Mouse (Mus musculus) gastrocnemius, postnatal 25 days (tissue): ENCODE results near the gene Gm13306. TPM values are rescaled to one million over a fixed set of nuclear protein-coding genes. Genes with fewer than 3 reads are reported as not detected.
"Not testable (repeated sequence)": the region's sequence is repeated elsewhere in the genome, so short reads cannot be mapped to it uniquely, and the experiment has no call there.

ENCODE experiments used
- DNase-seq: peaks from one replicate; pipeline ENCODE4 v3.0.0; 2022
- long read RNA-seq, 2 experiments: library from polyadenylated mRNA; stranded (forward); transcript quantifications; one replicate each; pipeline ENCODE4 v2.0.0; 2021
- total RNA-seq, 2 experiments: library from RNA; stranded (reverse); gene quantifications; 1 replicate in 1 of 2; 2 replicates in 1 of 2; pipeline ENCODE4 v1.2.3; 2021

The Gm13306 gene
- 1 to 10 TPM in 1 of 2 experiments, not detected in 1; 1.1 TPM for total RNA-seq
- long read RNA-seq, experiment 1, partial matches to known transcripts, result 1 of 2 reads
- long read RNA-seq, experiment 1, other reads (novel, unspliced or antisense), result 1 of 2 reads
- long read RNA-seq, experiment 2, partial matches to known transcripts, result 0 of 1 reads
- long read RNA-seq, experiment 2, other reads (novel, unspliced or antisense), result 1 of 1 reads

- DNase-seq, result not testable (repeated sequence)
These were observed at the start of gene Gm13306 for GRCm38 (mm10) chr4:42153136-42153535. Gene Gm13306 (plus strand): TSS chr4:42153436.

GRCm38 (mm10) chr4:42114517-42114916 lies 38.7 kb upstream of the Gm13306 start, which contains the start of gene Gm13304:
Gene Gm13304 (plus strand): TSS chr4:42114817.
- not testable (repeated sequence) for DNase-seq

- DNase-seq, result not testable (repeated sequence)
These were observed 15.3 kb downstream of the Gm13306 start, which contains the start of gene Gm13305 for GRCm38 (mm10) chr4:42168503-42168902. Gene Gm13305 (minus strand): TSS chr4:42168603.

GRCm38 (mm10) chr4:42178243-42178642 lies 25.0 kb downstream of the Gm13306 start:
- DNase-seq, result not testable (repeated sequence)

GRCm38 (mm10) chr4:42183234-42184197 lies 30.3 kb downstream of the Gm13306 start:
- not testable (repeated sequence) for DNase-seq

- DNase-seq, result not testable (repeated sequence)
These were observed 31.2 kb downstream of the Gm13306 start for GRCm38 (mm10) chr4:42184324-42184979.

GRCm38 (mm10) chr4:42184980-42185372 lies 31.7 kb downstream of the Gm13306 start:
- DNase-seq, result not testable (repeated sequence)

Other genes with a start within 250 kb of the Gm13306 start
- not detected for gene Gm21541, start 249.8 kb upstream of the Gm13306 start, total RNA-seq
- under 1 TPM; 0.82 to 0.99 TPM for gene Gm20878, start 211.9 kb upstream of the Gm13306 start, total RNA-seq
- not detected for gene Fam205a4, start 187.4 kb upstream of the Gm13306 start, total RNA-seq
- gene Gm21093, start 118.7 kb upstream of the Gm13306 start, total RNA-seq, result not detected
- gene Gm3893, start 62.2 kb upstream of the Gm13306 start, total RNA-seq, result not detected
- 10 to 100 TPM in 1 of 2 experiments, 1 to 10 TPM in 1; 8.2 to 14.6 TPM for gene Gm13304, start 38.6 kb upstream of the Gm13306 start, total RNA-seq
- under 1 TPM in 1 of 2 experiments, not detected in 1; 0.84 TPM for gene Gm13305, start 15.2 kb downstream of the Gm13306 start, total RNA-seq
- under 1 TPM; 0.43 to 0.46 TPM for gene Gm10600, start 87.2 kb downstream of the Gm13306 start, total RNA-seq
- not detected for gene Ccl21b, start 102.3 kb downstream of the Gm13306 start, total RNA-seq
- not detected for gene Gm21953, start 140.8 kb downstream of the Gm13306 start, total RNA-seq
- gene Fam205a3, start 164.9 kb downstream of the Gm13306 start, total RNA-seq, result not detected